Mouse (Mus musculus) kidney, postnatal 0 days (tissue): ENCODE data around the gene Cxcl3. TPM values are rescaled to one million over a fixed set of nuclear protein-coding genes. Genes with fewer than 3 reads are reported as not detected.

Experiments
- ATAC-seq: fragments of 200-750 bp; cut with Nextera tagmentation; replicated peaks from 2 replicates; pipeline ENCODE4 v1.8.0; 2017; ENCODE audit warnings: low read depth, moderate number of reproducible peaks, moderate TSS enrichment, moderate library complexity; ENCODE audit not compliant: low FRiP score
- DNase-seq: peaks from one replicate; pipeline ENCODE4 v3.0.0-alpha.2; 2016; ENCODE audit warnings: low spot score
- H3K27ac ChIP-seq: fragments of 300-500 bp; sonication (generic); 2 replicates; pipeline ENCODE4 v1.5.1; 2014; ENCODE audit warnings: mild to moderate bottlenecking
- H3K27me3 ChIP-seq: fragments of 300-500 bp; sonication (generic); 2 replicates; pipeline ENCODE4 v1.6.1; 2014; ENCODE audit warnings: low read length, mixed read lengths; ENCODE audit not compliant: insufficient read depth
- H3K36me3 ChIP-seq: fragments of 300-500 bp; sonication (generic); 2 replicates; pipeline ENCODE4 v1.6.1; 2014; ENCODE audit warnings: low read length, mixed read lengths; ENCODE audit not compliant: insufficient read depth
- H3K4me1 ChIP-seq: fragments of 300-500 bp; sonication (generic); replicated peaks from 2 replicates; pipeline ENCODE4 v1.6.1; 2014; ENCODE audit warnings: antibody characterized with exemption, low read length, mixed read lengths; ENCODE audit not compliant: insufficient read depth
- H3K4me2 ChIP-seq: fragments of 300-500 bp; sonication (generic); 2 replicates; pipeline ENCODE4 v1.6.1; 2014; ENCODE audit warnings: mild to moderate bottlenecking, low read length, moderate library complexity, mixed read lengths
- H3K4me3 ChIP-seq: fragments of 300-500 bp; sonication (generic); replicated peaks from 2 replicates; pipeline ENCODE4 v1.5.1; 2014; ENCODE audit warnings: low read depth, low read length
- H3K9ac ChIP-seq: fragments of 300-500 bp; sonication (generic); 2 replicates; pipeline ENCODE4 v1.6.1; 2014; ENCODE audit warnings: low read depth, low read length
- H3K9me3 ChIP-seq: fragments of 300-500 bp; sonication (generic); replicated peaks from 2 replicates; pipeline ENCODE4 v1.6.1; 2016; ENCODE audit warnings: low read length, inconsistent platforms, mixed read lengths
- CTCF ChIP-seq: IDR thresholded peaks from 2 replicates; pipeline ENCODE4 v1.5.1; 2016; ENCODE audit warnings: antibody characterized with exemption, low read depth, mild to moderate bottlenecking, moderate library complexity
- WGBS: fragments of 180-500 bp; shearing (Covaris S2); extraction: QIAGEN DNeasy Blood & Tissue Kit; methylation state at CpG from one replicate; pipeline ENCODE4 v1.1.7; 2014; 5-methylcytosine and 5-hydroxymethylcytosine counted together
- polyA plus RNA-seq: library from polyadenylated mRNA; unstranded; fragments of >200 nt; fragmentation: Nextera tagmentation; extraction: Ambion mirVana; gene quantifications from 2 replicates; pipeline ENCODE4 v1.2.1, GENCODE M21; 2015

The Cxcl3 gene
- polyA plus RNA-seq = 0.12 TPM in 1 of 2 replicates, not detected in the other

DNA sequence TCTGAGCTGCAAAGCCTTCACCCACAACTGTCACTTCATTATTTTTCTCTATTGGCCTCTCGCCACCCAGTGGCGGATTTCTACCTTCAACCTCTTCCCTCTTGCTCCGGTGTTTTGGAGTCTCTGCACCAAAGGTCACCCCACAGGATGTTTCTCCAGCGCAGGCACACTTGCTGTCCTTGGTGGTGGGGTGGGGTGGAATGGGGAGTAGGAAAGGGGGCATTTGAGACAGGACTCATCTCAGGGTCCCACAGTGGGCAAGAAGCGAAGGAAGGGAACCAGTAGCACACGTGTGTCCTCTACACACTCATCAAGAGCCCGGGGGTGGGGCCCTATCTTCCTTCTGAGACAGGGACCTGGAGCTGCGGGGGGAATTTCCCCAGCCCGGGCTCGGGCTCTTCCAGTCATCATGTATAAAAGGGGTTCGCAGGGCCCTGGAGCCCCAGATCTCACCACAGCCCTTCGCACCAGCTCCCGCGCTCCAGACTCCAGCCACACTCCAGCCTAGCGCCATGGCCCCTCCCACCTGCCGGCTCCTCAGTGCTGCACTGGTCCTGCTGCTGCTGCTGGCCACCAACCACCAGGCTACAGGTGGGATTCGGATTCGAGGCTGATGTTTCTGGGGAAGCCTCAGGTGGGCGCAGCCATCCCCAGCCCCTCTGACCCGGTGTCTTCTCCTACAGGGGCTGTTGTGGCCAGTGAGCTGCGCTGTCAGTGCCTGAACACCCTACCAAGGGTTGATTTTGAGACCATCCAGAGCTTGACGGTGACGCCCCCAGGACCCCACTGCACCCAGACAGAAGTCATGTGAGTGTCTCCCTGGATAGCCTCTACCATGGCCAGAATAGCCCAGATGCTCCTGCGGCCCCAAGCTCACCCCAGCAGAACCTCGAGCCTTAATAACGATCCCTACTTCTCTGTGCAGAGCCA is at the start of gene Cxcl3:
Gene Cxcl3 (plus strand): TSS at position 445 of the 930 bp plus-strand sequence.
- DNase-seq = peak; percentile 73
- H3K36me3 ChIP-seq = no peaks in the 10 kb centered on the region
- H3K27ac ChIP-seq = no peak within 1 kb of the TSS
- H3K4me1 ChIP-seq = peaks cover 8% of the 10 kb centered on the region; the same call in 1 of the 2 replicates
- H3K27me3 ChIP-seq = no peaks in the 10 kb centered on the region
- peak; percentile 65 for TF ChIP-seq CTCF
- H3K9ac ChIP-seq = 0 out of 2 replicates have a peak within 1 kb of the TSS, but pooled peaks have one; percentile 35
- peak; percentile 68 for ATAC-seq
- H3K4me3 ChIP-seq = peak within 1 kb of the TSS; percentile 17
- no peaks in the 10 kb centered on the region for H3K9me3 ChIP-seq
- 20% methylated on average over 24 of the region's 26 CpGs for WGBS
- peak within 1 kb of the TSS; percentile 60 for H3K4me2 ChIP-seq

DNA sequence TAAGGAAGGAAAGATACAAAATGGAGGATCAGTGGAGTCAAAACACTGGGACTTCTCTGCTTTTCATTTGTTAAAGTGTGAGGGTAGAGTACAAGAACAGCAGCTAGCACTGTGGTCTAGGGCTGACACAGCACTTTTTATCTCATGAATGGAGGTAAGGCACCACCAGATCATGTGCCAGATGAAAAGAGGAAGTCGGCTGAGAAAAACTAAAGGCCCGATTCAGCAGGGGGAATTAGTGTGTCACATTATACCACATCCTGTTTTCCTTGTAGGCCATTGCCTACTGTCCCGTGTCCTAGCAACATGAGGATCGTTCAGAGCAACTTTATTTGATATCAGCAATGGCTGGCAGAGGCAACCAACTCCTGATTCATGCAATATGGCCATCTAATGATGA is 43.9 kb upstream of the Cxcl3 start:
- 36% methylated on average over 4 of the region's 4 CpGs for WGBS
- Histone ChIP-seq H3K9ac (no peak overlapping the region), H3K9me3 (no peaks in the 10 kb centered on the region), H3K27ac (no peak overlapping the region), H3K4me2 (no peak overlapping the region), H3K4me3 (no peak overlapping the region), H3K36me3 (no peaks in the 10 kb centered on the region), H3K4me1 (no peaks in the 10 kb centered on the region), H3K27me3 (no peaks in the 10 kb centered on the region)
- DNase-seq (no peak), ATAC-seq (no peak)
- TF ChIP-seq CTCF = no peak

DNA sequence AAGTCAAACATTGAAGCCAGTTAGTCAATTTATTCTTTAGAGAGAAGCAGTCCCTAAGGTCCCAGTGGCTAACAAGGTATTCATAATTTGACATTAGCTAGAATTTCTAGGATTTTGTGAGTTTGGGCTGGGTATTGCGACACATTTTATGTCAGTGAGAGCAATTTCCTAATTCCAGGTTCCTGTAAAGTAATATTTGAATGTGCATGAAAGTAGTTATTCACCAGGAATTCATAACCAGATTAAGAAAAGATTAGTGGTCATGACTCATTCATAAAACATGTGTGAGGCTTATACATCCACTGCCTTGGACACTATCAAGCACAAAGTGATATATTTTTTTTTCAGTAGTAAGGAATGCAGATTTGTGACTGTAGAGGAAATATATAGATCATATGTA is 32.0 kb upstream of the Cxcl3 start:
- Histone ChIP-seq H3K4me2 (no peak overlapping the region), H3K4me1 (0 out of 2 replicates have a peak, but pooled peaks cover 7% of the 10 kb centered on the region), H3K27me3 (peaks cover under 1% of the 10 kb centered on the region; the same call in 1 of the 2 replicates), H3K9ac (no peak overlapping the region), H3K4me3 (no peak overlapping the region), H3K36me3 (no peaks in the 10 kb centered on the region), H3K27ac (no peak overlapping the region), H3K9me3 (no peaks in the 10 kb centered on the region)
- ATAC-seq = no peak
- no peak for DNase-seq
- no peak for TF ChIP-seq CTCF
- 95% methylated on average over 1 of the region's 1 CpGs for WGBS

DNA sequence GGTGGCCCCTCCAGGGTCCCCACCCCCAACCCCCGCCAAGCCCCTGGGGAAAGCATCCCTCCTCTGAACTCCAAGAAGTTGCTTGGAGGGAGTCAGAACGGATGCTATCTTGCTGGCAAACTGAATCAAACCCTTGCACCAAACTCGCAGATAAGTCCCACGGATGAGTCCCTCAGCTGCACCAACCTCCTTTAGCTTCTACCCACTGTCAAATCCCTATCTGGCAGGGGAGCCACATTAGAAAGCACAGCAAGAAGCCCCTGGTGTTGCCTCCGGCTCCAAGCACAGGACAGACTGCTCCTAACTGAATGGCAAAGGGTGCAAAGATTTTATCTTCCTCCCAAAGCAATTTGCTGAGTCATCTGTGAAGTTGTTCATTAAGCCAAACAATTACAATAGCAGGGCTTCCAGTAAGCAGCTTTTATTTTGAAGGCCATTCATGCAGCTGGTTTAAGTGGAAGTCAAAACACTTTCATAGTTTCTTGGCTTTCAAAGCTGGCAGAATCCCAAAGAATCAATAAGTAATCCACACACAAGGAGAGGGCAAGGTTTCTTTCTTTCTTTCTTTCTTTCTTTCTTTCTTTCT is 27.8 kb upstream of the Cxcl3 start:
- no peak for TF ChIP-seq CTCF
- H3K4me1 ChIP-seq = peaks cover 12% of the 10 kb centered on the region; the same call in 1 of the 2 replicates
- no peak overlapping the region for H3K4me2 ChIP-seq
- H3K36me3 ChIP-seq = no peaks in the 10 kb centered on the region
- H3K9me3 ChIP-seq = no peaks in the 10 kb centered on the region
- peaks cover 6% of the 10 kb centered on the region for H3K27me3 ChIP-seq
- no peak overlapping the region for H3K27ac ChIP-seq
- WGBS = 50% methylated on average over 5 of the region's 5 CpGs
- no peak overlapping the region for H3K4me3 ChIP-seq
- DNase-seq = peak; percentile 66
- ATAC-seq = peak; percentile 49; the same call in 1 of the 2 replicates
- no peak overlapping the region for H3K9ac ChIP-seq

DNA sequence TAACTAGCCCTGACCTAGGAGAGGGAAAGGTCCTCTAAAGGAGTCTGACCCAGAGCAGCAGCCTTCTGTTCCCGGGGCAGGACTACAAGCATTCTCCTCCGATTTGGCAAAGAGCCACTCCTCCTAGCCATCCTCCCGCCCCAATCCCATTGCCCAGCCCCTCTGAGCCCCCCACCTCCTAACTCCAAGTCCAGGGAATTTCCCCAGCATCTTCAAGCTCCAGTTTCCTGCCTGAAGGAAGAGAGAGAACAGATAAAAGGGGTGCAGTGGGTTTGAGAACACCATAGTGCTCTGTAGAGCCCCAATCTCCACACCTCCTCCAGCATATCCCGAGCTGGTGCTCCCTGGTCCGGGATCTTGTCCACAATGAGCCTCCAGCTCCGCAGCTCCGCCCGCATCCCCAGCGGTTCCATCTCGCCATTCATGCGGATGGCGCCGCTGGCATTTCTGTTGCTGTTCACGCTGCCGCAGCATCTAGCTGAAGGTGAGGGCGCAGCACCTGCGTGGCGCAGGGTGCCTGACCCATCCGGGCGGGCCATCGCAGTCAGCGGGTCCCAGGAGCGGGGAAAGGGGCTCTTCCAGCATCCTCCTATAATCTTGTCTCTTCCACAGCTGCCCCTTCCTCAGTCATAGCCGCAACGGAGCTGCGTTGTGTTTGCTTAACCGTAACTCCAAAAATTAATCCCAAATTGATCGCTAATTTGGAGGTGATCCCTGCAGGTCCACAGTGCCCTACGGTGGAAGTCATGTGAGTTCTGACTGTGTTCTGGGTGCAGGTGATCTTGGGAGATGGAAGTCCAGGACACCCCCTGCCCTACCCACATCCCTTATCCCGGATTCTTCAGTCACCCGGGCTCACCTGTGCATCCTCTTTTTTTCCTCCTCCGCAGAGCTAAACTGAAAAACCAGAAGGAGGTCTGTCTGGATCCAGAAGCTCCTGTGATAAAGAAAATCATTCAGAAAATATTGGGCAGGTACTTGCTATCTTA is 26.5 kb upstream of the Cxcl3 start, which contains the start of gene Cxcl5:
Gene Cxcl5 (plus strand): TSS at position 284 of the 989 bp plus-strand sequence.
- Histone ChIP-seq H3K9me3 (no peaks in the 10 kb centered on the region), H3K4me2 (peak within 1 kb of the TSS; percentile 53), H3K36me3 (no peaks in the 10 kb centered on the region), H3K4me1 (peaks cover 12% of the 10 kb centered on the region; the same call in 1 of the 2 replicates), H3K27me3 (peaks cover 6% of the 10 kb centered on the region), H3K9ac (peak within 1 kb of the TSS; percentile 10; the same call in 1 of the 2 replicates), H3K4me3 (peak within 1 kb of the TSS; percentile 16), H3K27ac (no peak within 1 kb of the TSS)
- WGBS = 5% methylated on average over 32 of the region's 32 CpGs
- DNase-seq = no peak
- ATAC-seq = no peak
- TF ChIP-seq CTCF = no peak
